Mouse (Mus musculus): ENCODE results near the gene Mnt. TPM values are rescaled to one million over a fixed set of nuclear protein-coding genes. Genes with fewer than 3 reads are reported as not detected.

The Mnt gene
- polyA plus RNA-seq, 1 experiment from 2014 or later: 3.0 TPM

- ATAC-seq (ENCODE audit: low read depth): no peak
- H3K9me3 ChIP-seq (ENCODE audit: control insufficient read depth, low read length): no peaks in the 10 kb centered on the region
- H3K36me3 ChIP-seq (ENCODE audit: control insufficient read depth, insufficient read depth, low read length): no peaks in the 10 kb centered on the region
- H3K9ac ChIP-seq (ENCODE audit: low read length): 0 out of 2 replicates have a peak overlapping the region, but pooled peaks have one; percentile 10
- no peak overlapping the region for H3K4me3 ChIP-seq (ENCODE audit: low read length)
- H3K4me1 ChIP-seq (replicated peaks; ENCODE audit: control insufficient read depth, insufficient read depth, low read length): peaks cover 42% of the 10 kb centered on the region
- H3K27me3 ChIP-seq (ENCODE audit: control insufficient read depth, insufficient read depth, low read depth, low read length): no peaks in the 10 kb centered on the region
- H3K27ac ChIP-seq (ENCODE audit: low read length): no peak overlapping the region
- WGBS: 92% methylated on average over 22 of the region's 22 CpGs
- H3K4me2 ChIP-seq (ENCODE audit: low read depth, low read length): no peak overlapping the region
Observed at GRCm38 (mm10) chr11:74836225-74837055, 5.7 kb downstream of the Mnt start.

- H3K4me1 ChIP-seq (replicated peaks; ENCODE audit: control insufficient read depth, insufficient read depth, low read length): peaks cover 42% of the 10 kb centered on the region
Observed at GRCm38 (mm10) chr11:74837056-74837693, 6.5 kb downstream of the Mnt start.

GRCm38 (mm10) chr11:74837694-74838431, 7.1 kb downstream of the Mnt start:
- peak overlapping the region; percentile 65 for H3K4me3 ChIP-seq (ENCODE audit: low read length)
- peak; percentile 85 for ATAC-seq (ENCODE audit: low read depth)
- no peaks in the 10 kb centered on the region for H3K27me3 ChIP-seq (ENCODE audit: control insufficient read depth, insufficient read depth, low read depth, low read length)
- no peaks in the 10 kb centered on the region for H3K9me3 ChIP-seq (ENCODE audit: control insufficient read depth, low read length)
- H3K4me1 ChIP-seq (replicated peaks; ENCODE audit: control insufficient read depth, insufficient read depth, low read length): peaks cover 40% of the 10 kb centered on the region
- H3K9ac ChIP-seq (ENCODE audit: low read length): peak overlapping the region; percentile 61
- H3K4me2 ChIP-seq (ENCODE audit: low read depth, low read length): peak overlapping the region; percentile 90
- H3K36me3 ChIP-seq (ENCODE audit: control insufficient read depth, insufficient read depth, low read length): no peaks in the 10 kb centered on the region
- H3K27ac ChIP-seq (ENCODE audit: low read length): peak overlapping the region; percentile 91
- under 1% methylated on average over 47 of the region's 54 CpGs for whole genome bisulfite sequencing

More at GRCm38 (mm10) chr11:74837056-74837693, 6.5 kb downstream of the Mnt start:
- WGBS: 39% methylated on average over 16 of the region's 16 CpGs
- peak overlapping the region; percentile 90 for H3K4me2 ChIP-seq (ENCODE audit: low read depth, low read length)
- no peaks in the 10 kb centered on the region for H3K9me3 ChIP-seq (ENCODE audit: control insufficient read depth, low read length)
- H3K27me3 ChIP-seq (ENCODE audit: control insufficient read depth, insufficient read depth, low read depth, low read length): no peaks in the 10 kb centered on the region
- H3K27ac ChIP-seq (ENCODE audit: low read length): peak overlapping the region; percentile 91
- H3K9ac ChIP-seq (ENCODE audit: low read length): peak overlapping the region; percentile 61
- ATAC-seq (ENCODE audit: low read depth): no peak; the same call in 1 of the 2 replicates
- no peaks in the 10 kb centered on the region for H3K36me3 ChIP-seq (ENCODE audit: control insufficient read depth, insufficient read depth, low read length)
- H3K4me3 ChIP-seq (ENCODE audit: low read length): peak overlapping the region; percentile 65

- Histone ChIP-seq H3K4me1 (replicated peaks; ENCODE audit: control insufficient read depth, insufficient read depth, low read length) (peaks cover 39% of the 10 kb centered on the region), H3K9ac (ENCODE audit: low read length) (peak overlapping the region; percentile 61), H3K36me3 (ENCODE audit: control insufficient read depth, insufficient read depth, low read length) (no peaks in the 10 kb centered on the region), H3K4me3 (ENCODE audit: low read length) (peak overlapping the region; percentile 65), H3K27ac (ENCODE audit: low read length) (peak overlapping the region; percentile 91), H3K27me3 (ENCODE audit: control insufficient read depth, insufficient read depth, low read depth, low read length) (no peaks in the 10 kb centered on the region), H3K9me3 (ENCODE audit: control insufficient read depth, low read length) (no peaks in the 10 kb centered on the region), H3K4me2 (ENCODE audit: low read depth, low read length) (peak overlapping the region; percentile 90)
- ATAC-seq (ENCODE audit: low read depth): peak; percentile 83
- under 1% methylated on average over 35 of the region's 35 CpGs for WGBS
Observed at GRCm38 (mm10) chr11:74838441-74838840, 7.7 kb downstream of the Mnt start.

- peak overlapping the region; percentile 65 for H3K4me3 ChIP-seq (ENCODE audit: low read length)
- H3K9me3 ChIP-seq (ENCODE audit: control insufficient read depth, low read length): no peaks in the 10 kb centered on the region
- peak overlapping the region; percentile 0; the same call in 1 of the 2 replicates for H3K9ac ChIP-seq (ENCODE audit: low read length)
- ATAC-seq (ENCODE audit: low read depth): peak; percentile 24
- peak overlapping the region; percentile 90 for H3K4me2 ChIP-seq (ENCODE audit: low read depth, low read length)
- no peaks in the 10 kb centered on the region for H3K36me3 ChIP-seq (ENCODE audit: control insufficient read depth, insufficient read depth, low read length)
- WGBS: 19% methylated on average over 6 of the region's 6 CpGs
- H3K27ac ChIP-seq (ENCODE audit: low read length): peak overlapping the region; percentile 91
- no peaks in the 10 kb centered on the region for H3K27me3 ChIP-seq (ENCODE audit: control insufficient read depth, insufficient read depth, low read depth, low read length)
- peaks cover 35% of the 10 kb centered on the region for H3K4me1 ChIP-seq (replicated peaks; ENCODE audit: control insufficient read depth, insufficient read depth, low read length)
Observed at GRCm38 (mm10) chr11:74838971-74839370, 8.3 kb downstream of the Mnt start.

GRCm38 (mm10) chr11:74839860-74840715, 9.4 kb downstream of the Mnt start:
- no peak overlapping the region for H3K4me2 ChIP-seq (ENCODE audit: low read depth, low read length)
- no peak overlapping the region for H3K4me3 ChIP-seq (ENCODE audit: low read length)
- H3K27me3 ChIP-seq (ENCODE audit: control insufficient read depth, insufficient read depth, low read depth, low read length): no peaks in the 10 kb centered on the region
- H3K27ac ChIP-seq (ENCODE audit: low read length): no peak overlapping the region
- peaks cover 1% of the 10 kb centered on the region; the same call in 1 of the 2 replicates for H3K36me3 ChIP-seq (ENCODE audit: control insufficient read depth, insufficient read depth, low read length)
- no peak for ATAC-seq (ENCODE audit: low read depth)
- peaks cover 26% of the 10 kb centered on the region for H3K4me1 ChIP-seq (replicated peaks; ENCODE audit: control insufficient read depth, insufficient read depth, low read length)
- H3K9me3 ChIP-seq (ENCODE audit: control insufficient read depth, low read length): 0 out of 2 replicates have a peak, but pooled peaks cover 2% of the 10 kb centered on the region
- WGBS: 89% methylated on average over 19 of the region's 19 CpGs
- H3K9ac ChIP-seq (ENCODE audit: low read length): no peak overlapping the region

- no peak overlapping the region for H3K27ac ChIP-seq (ENCODE audit: low read length)
- WGBS: 84% methylated on average over 8 of the region's 8 CpGs
Observed at GRCm38 (mm10) chr11:74840739-74841138, 10.0 kb downstream of the Mnt start.

GRCm38 (mm10) chr11:74841366-74841765, 10.6 kb downstream of the Mnt start:
- WGBS: 81% methylated on average over 9 of the region's 9 CpGs

More at GRCm38 (mm10) chr11:74840739-74841138, 10.0 kb downstream of the Mnt start:
- H3K4me3 ChIP-seq (ENCODE audit: low read length): no peak overlapping the region
- no peak overlapping the region for H3K9ac ChIP-seq (ENCODE audit: low read length)
- 0 out of 2 replicates have a peak, but pooled peaks cover 3% of the 10 kb centered on the region for H3K9me3 ChIP-seq (ENCODE audit: control insufficient read depth, low read length)
- H3K4me1 ChIP-seq (replicated peaks; ENCODE audit: control insufficient read depth, insufficient read depth, low read length): peaks cover 26% of the 10 kb centered on the region
- H3K4me2 ChIP-seq (ENCODE audit: low read depth, low read length): no peak overlapping the region
- no peaks in the 10 kb centered on the region for H3K27me3 ChIP-seq (ENCODE audit: control insufficient read depth, insufficient read depth, low read depth, low read length)
- ATAC-seq (ENCODE audit: low read depth): no peak
- H3K36me3 ChIP-seq (ENCODE audit: control insufficient read depth, insufficient read depth, low read length): peaks cover 6% of the 10 kb centered on the region; the same call in 1 of the 2 replicates

More at GRCm38 (mm10) chr11:74841366-74841765, 10.6 kb downstream of the Mnt start:
- H3K4me2 ChIP-seq (ENCODE audit: low read depth, low read length): no peak overlapping the region
- H3K36me3 ChIP-seq (ENCODE audit: control insufficient read depth, insufficient read depth, low read length): peaks cover 6% of the 10 kb centered on the region; the same call in 1 of the 2 replicates
- H3K27ac ChIP-seq (ENCODE audit: low read length): no peak overlapping the region
- no peaks in the 10 kb centered on the region for H3K27me3 ChIP-seq (ENCODE audit: control insufficient read depth, insufficient read depth, low read depth, low read length)
- H3K4me3 ChIP-seq (ENCODE audit: low read length): no peak overlapping the region
- ATAC-seq (ENCODE audit: low read depth): no peak
- H3K9me3 ChIP-seq (ENCODE audit: control insufficient read depth, low read length): 0 out of 2 replicates have a peak, but pooled peaks cover 3% of the 10 kb centered on the region
- H3K4me1 ChIP-seq (replicated peaks; ENCODE audit: control insufficient read depth, insufficient read depth, low read length): peaks cover 26% of the 10 kb centered on the region
- H3K9ac ChIP-seq (ENCODE audit: low read length): no peak overlapping the region
